Mouse (Mus musculus) megakaryocyte, embryonic 14.5 days (primary cell): ENCODE measurements around the gene Ermard.
"Not testable (repeated sequence)": the region's sequence is repeated elsewhere in the genome, so short reads cannot be mapped to it uniquely, and the experiment has no call there.

Experiments
- FLI1 ChIP-seq: IDR thresholded peaks from 2 replicates; pipeline ENCODE4 v1.6.1; 2012; ENCODE audit warnings: low read length, inconsistent platforms, mixed read lengths
- GATA1 ChIP-seq: IDR thresholded peaks from 3 replicates; pipeline ENCODE4 v1.6.1; 2012; ENCODE audit warnings: mixed read lengths, low read length, inconsistent platforms, borderline replicate concordance

- not testable (repeated sequence) for TF ChIP-seq GATA1, FLI1
Observed at GRCm38 (mm10) chr17:15040455-15040854, 553 bp upstream of the Ermard start.
